In the genomic region with DNA sequence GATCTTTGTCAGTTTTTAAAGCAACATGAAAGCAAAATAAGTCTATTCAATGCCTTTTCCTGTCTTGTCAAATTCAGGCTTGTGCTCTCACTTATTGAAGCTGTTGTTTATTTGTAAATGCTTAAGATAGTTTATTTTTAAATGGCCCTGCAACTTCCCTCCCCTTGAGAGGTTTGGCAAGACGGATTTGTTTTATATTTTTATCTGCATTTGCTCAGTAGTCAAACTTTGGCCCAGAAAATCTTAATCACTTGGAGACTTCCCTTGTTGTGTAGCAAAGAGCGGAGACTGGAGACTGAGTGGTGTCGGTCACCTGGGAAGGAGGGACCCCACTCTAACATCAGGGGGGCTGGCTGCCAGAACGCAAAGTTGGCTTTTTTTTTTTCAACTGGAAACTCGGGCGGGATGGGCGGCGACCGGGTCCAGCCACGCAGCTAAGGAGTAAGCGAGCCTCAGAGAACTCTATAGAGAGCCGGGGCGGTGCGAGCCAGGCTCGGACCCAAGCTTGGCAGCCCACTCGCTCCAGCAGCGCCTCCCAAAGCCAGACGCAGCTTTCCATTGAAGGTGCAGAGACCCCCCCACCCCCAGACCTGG, we compare ENCODE assay signal across 8 mouse cellular contexts. TPM values are rescaled to one million over a fixed set of nuclear protein-coding genes. Genes with fewer than 3 reads are reported as not detected.
DNase-seq lines count a peak whose midpoint lies in the region; ATAC-seq lines count a peak whose summit lies in the region.

No protein-coding gene starts in this region.

- H3K4me3 ChIP-seq in kidney, embryonic 14.5 days (ENCODE audit: low read length): peak overlapping the region; percentile 95
- H3K4me3 ChIP-seq in hindbrain, embryonic 16.5 days (ENCODE audit: low read length): peak overlapping the region; percentile 98
- H3K4me3 ChIP-seq in midbrain, embryonic 15.5 days: peak overlapping the region; percentile 90

- peak overlapping the region; percentile 46 for H3K9ac ChIP-seq in kidney, embryonic 14.5 days (ENCODE audit: low read depth, low read length)
- H3K9ac ChIP-seq in hindbrain, embryonic 16.5 days (ENCODE audit: low read depth, low read length): peak overlapping the region; percentile 72
- peak overlapping the region; percentile 45 for H3K9ac ChIP-seq in midbrain, embryonic 15.5 days

- H3K27ac ChIP-seq in kidney, embryonic 14.5 days (ENCODE audit: low read depth, low read length): peak overlapping the region; percentile 30; the same call in 1 of the 2 replicates
- peak overlapping the region; percentile 98 for H3K27ac ChIP-seq in hindbrain, embryonic 16.5 days (ENCODE audit: low read depth, low read length)
- H3K27ac ChIP-seq in midbrain, embryonic 15.5 days: peak overlapping the region; percentile 79

- no peaks in the 10 kb centered on the region for H3K9me3 ChIP-seq in kidney, embryonic 14.5 days (ENCODE audit: control insufficient read depth, low read length)
- H3K9me3 ChIP-seq in hindbrain, embryonic 16.5 days (ENCODE audit: control insufficient read depth, low read length): no peaks in the 10 kb centered on the region
- no peaks in the 10 kb centered on the region for H3K9me3 ChIP-seq in midbrain, embryonic 15.5 days

- peak overlapping the region; percentile 59 for H3K4me2 ChIP-seq in kidney, embryonic 14.5 days (replicated peaks; ENCODE audit: low read depth, low read length)
- peak overlapping the region; percentile 81 for H3K4me2 ChIP-seq in hindbrain, embryonic 16.5 days (ENCODE audit: low read length)
- peak overlapping the region; percentile 67 for H3K4me2 ChIP-seq in midbrain, embryonic 15.5 days

- intact Hi-C loops in gastrocnemius, postnatal 14 days (cut with DNase I; ENCODE audit: low total_unique reads): no loop called here

- H3K27me3 ChIP-seq in kidney, embryonic 14.5 days (ENCODE audit: control insufficient read depth, insufficient read depth, low read length): no peaks in the 10 kb centered on the region
- no peaks in the 10 kb centered on the region for H3K27me3 ChIP-seq in hindbrain, embryonic 16.5 days (replicated peaks; ENCODE audit: control insufficient read depth, insufficient read depth, low read length)
- H3K27me3 ChIP-seq in midbrain, embryonic 15.5 days (replicated peaks): no peaks in the 10 kb centered on the region

- peaks cover 2% of the 10 kb centered on the region; the same call in 1 of the 2 replicates for H3K4me1 ChIP-seq in kidney, embryonic 14.5 days (ENCODE audit: control insufficient read depth, insufficient read depth, low read length)
- peaks cover 6% of the 10 kb centered on the region for H3K4me1 ChIP-seq in hindbrain, embryonic 16.5 days (ENCODE audit: control insufficient read depth, insufficient read depth, low read depth, low read length)
- H3K4me1 ChIP-seq in midbrain, embryonic 15.5 days: peaks cover 22% of the 10 kb centered on the region

- no peaks in the 10 kb centered on the region for H3K36me3 ChIP-seq in kidney, embryonic 14.5 days (ENCODE audit: control insufficient read depth, insufficient read depth, low read length)
- H3K36me3 ChIP-seq in hindbrain, embryonic 16.5 days (ENCODE audit: control insufficient read depth, insufficient read depth, low read length): no peaks in the 10 kb centered on the region
- H3K36me3 ChIP-seq in midbrain, embryonic 15.5 days (replicated peaks): no peaks in the 10 kb centered on the region

- no peak for DNase-seq in kidney, postnatal 10 days
- peak; percentile 6 for DNase-seq in brain, embryonic 18.5 days (ENCODE audit: low read depth, low spot score)
- no peak for DNase-seq in frontal cortex, adult 2 months (ENCODE audit: extremely low spot score in 1 of 2, low spot score in 1 of 2)
- no peak for DNase-seq in spleen, postnatal 4 days (ENCODE audit: low spot score in 2 of 2)
- no peak for DNase-seq in gastrocnemius, postnatal 14 days

- ATAC-seq in kidney, embryonic 14.5 days (ENCODE audit: low FRiP score, low TSS enrichment): no peak
- ATAC-seq in hindbrain, embryonic 16.5 days: peak; percentile 87
- no peak for ATAC-seq in midbrain, embryonic 15.5 days (replicated peaks)

- WGBS in kidney, embryonic 14.5 days: under 1% methylated on average over 18 of the region's 18 CpGs
- under 1% methylated on average over 18 of the region's 18 CpGs for WGBS in hindbrain, embryonic 16.5 days
- 1% methylated on average over 18 of the region's 18 CpGs for WGBS in midbrain, embryonic 15.5 days

RNA-seq across cellular contexts. Expression of gene Hif1a, which starts 6.0 kb away (rescaled TPM):
- polyA plus RNA-seq in kidney, embryonic 14.5 days (2014; fragmentation: Nextera tagmentation; extraction: Ambion mirVana): 64.9 and 114 TPM in 2 replicates
- 56.8 and 70.8 TPM in 2 replicates for polyA plus RNA-seq in hindbrain, embryonic 16.5 days (2015; fragmentation: Nextera tagmentation; extraction: Ambion mirVana)
- polyA plus RNA-seq in midbrain, embryonic 15.5 days (2015; fragmentation: Nextera tagmentation; extraction: Ambion mirVana): 78.3 and 79.0 TPM in 2 replicates
- polyA plus RNA-seq in frontal cortex, adult 2 months (2012; rRNA removed): 36.7 and 46.6 TPM in 2 replicates
- total RNA-seq in gastrocnemius, postnatal 14 days (2021): 10 to 100 TPM; 20.9 to 21.3 TPM

RNA-seq across cellular contexts. Expression of gene Gm49321, which starts 30.3 kb away (rescaled TPM):
- polyA plus RNA-seq in kidney, embryonic 14.5 days (2014; fragmentation: Nextera tagmentation; extraction: Ambion mirVana): 8.7 and 13.9 TPM in 2 replicates
- polyA plus RNA-seq in hindbrain, embryonic 16.5 days (2015; fragmentation: Nextera tagmentation; extraction: Ambion mirVana): 18.0 and 22.1 TPM in 2 replicates
- 24.2 and 26.1 TPM in 2 replicates for polyA plus RNA-seq in midbrain, embryonic 15.5 days (2015; fragmentation: Nextera tagmentation; extraction: Ambion mirVana)
- polyA plus RNA-seq in frontal cortex, adult 2 months (2012; rRNA removed): not detected in 2 replicates
- total RNA-seq in gastrocnemius, postnatal 14 days (2021): 1 to 10 TPM; 1.3 to 2.5 TPM

RNA-seq across cellular contexts. Expression of gene Snapc1, which starts 57.1 kb away (rescaled TPM):
- polyA plus RNA-seq in kidney, embryonic 14.5 days (2014; fragmentation: Nextera tagmentation; extraction: Ambion mirVana): 15.1 and 16.1 TPM in 2 replicates
- 36.7 and 38.2 TPM in 2 replicates for polyA plus RNA-seq in hindbrain, embryonic 16.5 days (2015; fragmentation: Nextera tagmentation; extraction: Ambion mirVana)
- polyA plus RNA-seq in midbrain, embryonic 15.5 days (2015; fragmentation: Nextera tagmentation; extraction: Ambion mirVana): 37.0 and 39.3 TPM in 2 replicates
- 32.4 and 32.6 TPM in 2 replicates for polyA plus RNA-seq in frontal cortex, adult 2 months (2012; rRNA removed)
- 1 to 10 TPM; 3.6 to 5.0 TPM for total RNA-seq in gastrocnemius, postnatal 14 days (2021)

Comparison
In these comparisons a context has a peak if more than half of its experiments do, and no peak if none do; other contexts are left out.
1. H3K27ac ChIP-seq: peak in every context shown above with its lines; median percentile 98 in hindbrain, embryonic 16.5 days; 79 in midbrain, embryonic 15.5 days; 30 in kidney, embryonic 14.5 days.